Comparison of ENCODE assay signal across 8 mouse cellular contexts in genomic region chr4:151981363-151981762, GRCm38 (mm10). TPM values are rescaled to one million over a fixed set of nuclear protein-coding genes. Genes with fewer than 3 reads are reported as not detected.
DNase-seq lines count a peak whose midpoint lies in the region; TF ChIP-seq lines count a peak whose summit lies in the region.

No protein-coding gene starts in this region.

- TF ChIP-seq CTCF in cortical plate, adult 2 months (IDR thresholded peaks at IDR 0.05; ENCODE audit: extremely low read depth, insufficient read depth, low read length) = peak; percentile 97

- no peak overlapping the region for H3K4me3 ChIP-seq in cortical plate, adult 2 months (ENCODE audit: insufficient read depth, low read length)

- DNase-seq in adrenal gland, adult (ENCODE audit: inconsistent age in 2 of 2, low spot score in 1 of 2) = peak; percentile 84 to 95
- DNase-seq in gastrocnemius, postnatal 10 days = peak; percentile 81
- DNase-seq in induced T-regulatory cell, adult 2 months (ENCODE audit: low read depth) = peak; percentile 83
- DNase-seq in left cerebral cortex, postnatal 14 days (ENCODE audit: low spot score in 2 of 2) = peak; percentile 86 to 90
- DNase-seq in mesoderm, embryonic 11.5 days (ENCODE audit: low read depth, low spot score) = peak; percentile 83
- peak; percentile 75 for DNase-seq in right cerebral cortex, postnatal 25 days
- DNase-seq in urinary bladder, postnatal 25 days (ENCODE audit: low spot score) = peak; percentile 76

- no peaks in the 10 kb centered on the region for H3K4me1 ChIP-seq in cortical plate, adult 2 months (ENCODE audit: control insufficient read depth, insufficient read depth, low read length)

- TF ChIP-seq POLR2A in cortical plate, adult 2 months (IDR thresholded peaks at IDR 0.05; ENCODE audit: extremely low read depth, insufficient read depth, low read length) = peak; percentile 25; the same call in 1 of the 2 replicates

- intact Hi-C loops in left cerebral cortex, postnatal 14 days (cut with DNase I) = loop anchor here (5.0 kb wide), 1 partner anchor 56 kb away; the partner anchor contains the start of genes Nol9 and Tas1r1

- H3K27ac ChIP-seq in cortical plate, adult 2 months (ENCODE audit: insufficient read depth, low read length) = no peak overlapping the region

RNA-seq across cellular contexts. Expression of gene Thap3, which starts 7.4 kb away (rescaled TPM):
- 29.7 and 31.5 TPM in 2 replicates for polyA plus RNA-seq in cortical plate, adult 2 months (2012; rRNA removed)
- total RNA-seq in gastrocnemius, postnatal 10 days (2021) = 10 to 100 TPM; 34.1 to 34.4 TPM
- 10 to 100 TPM; 16.1 to 19.3 TPM for total RNA-seq in left cerebral cortex, postnatal 14 days (2021)

RNA-seq across cellular contexts. Expression of gene Phf13, which starts 14.7 kb away (rescaled TPM):
- 9.3 and 9.6 TPM in 2 replicates for polyA plus RNA-seq in cortical plate, adult 2 months (2012; rRNA removed)
- 1 to 10 TPM; 6.5 to 9.5 TPM for total RNA-seq in gastrocnemius, postnatal 10 days (2021)
- 10 to 100 TPM; 14.2 to 14.4 TPM for total RNA-seq in left cerebral cortex, postnatal 14 days (2021)

RNA-seq across cellular contexts. Expression of gene Klhl21, which starts 27.2 kb away (rescaled TPM):
- polyA plus RNA-seq in cortical plate, adult 2 months (2012; rRNA removed) = 11.8 and 12.6 TPM in 2 replicates
- 10 to 100 TPM; 28.9 to 29.3 TPM for total RNA-seq in gastrocnemius, postnatal 10 days (2021)
- total RNA-seq in left cerebral cortex, postnatal 14 days (2021) = 10 to 100 TPM; 12.7 to 13.4 TPM

RNA-seq across cellular contexts. Expression of gene Zbtb48, which starts 46.1 kb away (rescaled TPM):
- 13.7 and 19.1 TPM in 2 replicates for polyA plus RNA-seq in cortical plate, adult 2 months (2012; rRNA removed)
- total RNA-seq in gastrocnemius, postnatal 10 days (2021) = 1 to 10 TPM; 3.2 to 4.7 TPM
- 10 to 100 TPM; 11.5 to 13.2 TPM for total RNA-seq in left cerebral cortex, postnatal 14 days (2021)

RNA-seq across cellular contexts. Expression of gene Dnajc11, which starts 47.9 kb away (rescaled TPM):
- 58.5 and 64.9 TPM in 2 replicates for polyA plus RNA-seq in cortical plate, adult 2 months (2012; rRNA removed)
- total RNA-seq in gastrocnemius, postnatal 10 days (2021) = 10 to 100 TPM; 72.1 to 72.3 TPM
- 10 to 100 TPM; 70.8 to 74.7 TPM for total RNA-seq in left cerebral cortex, postnatal 14 days (2021)
